Mouse (Mus musculus) common myeloid progenitor, adult 5-6 weeks (primary cell): ENCODE results near the gene Pth2. TPM values are rescaled to one million over a fixed set of nuclear protein-coding genes. Genes with fewer than 3 reads are reported as not detected.
"Not testable (repeated sequence)": the region's sequence is repeated elsewhere in the genome, so short reads cannot be mapped to it uniquely, and the experiment has no call there.

Experiments
- ATAC-seq: replicated peaks from 2 replicates; pipeline ENCODE4 v1.8.0; 2016; ENCODE audit warnings: low read depth, mild to moderate bottlenecking, moderate TSS enrichment, inconsistent platforms; ENCODE audit not compliant: poor library complexity, severe bottlenecking
- total RNA-seq: library from RNA; stranded (forward); fragments of 200-1000, 187-1606 nt; gene quantifications from 2 replicates; pipeline ENCODE4 v1.2.3, GENCODE M21; 2017

The Pth2 gene
- total RNA-seq, 1 experiment from 2014 or later, result not detected

GRCm38 (mm10) chr7:45151303-45151702 lies 29.5 kb upstream of the Pth2 start:
- ATAC-seq, result no peak

GRCm38 (mm10) chr7:45153052-45153451 lies 27.7 kb upstream of the Pth2 start:
- not testable (repeated sequence) for ATAC-seq

GRCm38 (mm10) chr7:45153586-45153985 lies 27.2 kb upstream of the Pth2 start:
- ATAC-seq, result no peak

GRCm38 (mm10) chr7:45154096-45154992 lies 26.5 kb upstream of the Pth2 start, which contains the start of the genes Pih1d1 and Aldh16a1:
Pih1d1 (plus strand) TSS chr7:45154303.
Aldh16a1 (minus strand) TSS chr7:45154584.
- peak; percentile 90 for ATAC-seq

- ATAC-seq, result peak; percentile 45; the same call in 1 of the 2 replicates
Observed at GRCm38 (mm10) chr7:45154993-45155514, 25.7 kb upstream of the Pth2 start.

GRCm38 (mm10) chr7:45155590-45155989 lies 25.2 kb upstream of the Pth2 start:
- no peak for ATAC-seq

- ATAC-seq, result no peak
Observed at GRCm38 (mm10) chr7:45156206-45156605, 24.6 kb upstream of the Pth2 start.

- no peak for ATAC-seq
Observed at GRCm38 (mm10) chr7:45157459-45157858, 23.3 kb upstream of the Pth2 start.

GRCm38 (mm10) chr7:45158991-45159390 lies 21.8 kb upstream of the Pth2 start:
- no peak for ATAC-seq

GRCm38 (mm10) chr7:45160316-45160800 lies 20.4 kb upstream of the Pth2 start:
- ATAC-seq, result no peak

- ATAC-seq, result no peak
Observed at GRCm38 (mm10) chr7:45160866-45161265, 19.9 kb upstream of the Pth2 start.

GRCm38 (mm10) chr7:45161612-45162473 lies 19.0 kb upstream of the Pth2 start:
- peak; percentile 89 for ATAC-seq

GRCm38 (mm10) chr7:45162551-45162950 lies 18.2 kb upstream of the Pth2 start:
- ATAC-seq, result no peak

- ATAC-seq, result no peak
Observed at GRCm38 (mm10) chr7:45162996-45163615, 17.7 kb upstream of the Pth2 start.

GRCm38 (mm10) chr7:45163735-45164490 lies 16.9 kb upstream of the Pth2 start, which contains the start of gene Slc17a7:
Slc17a7 (plus strand) TSS chr7:45163949.
- ATAC-seq, result peak; percentile 36; the same call in 1 of the 2 replicates

- ATAC-seq, result no peak
Observed at GRCm38 (mm10) chr7:45164833-45165232, 16.0 kb upstream of the Pth2 start.

- no peak for ATAC-seq
Observed at GRCm38 (mm10) chr7:45165701-45166100, 15.1 kb upstream of the Pth2 start.

- ATAC-seq, result no peak
Observed at GRCm38 (mm10) chr7:45166950-45167401, 13.8 kb upstream of the Pth2 start.
